Mouse (Mus musculus) limb, embryonic 15.5 days (tissue): Measurements from ENCODE around the gene Naa80. TPM values are rescaled to one million over a fixed set of nuclear protein-coding genes. Genes with fewer than 3 reads are reported as not detected.
A peak's percentile ranks its signal among the peaks of the same experiment; 100 is the strongest.

Source experiments
- ATAC-seq: fragments of 200-750 bp; cut with Nextera tagmentation; 2 replicates; pipeline ENCODE4 v1.8.0; 2017; ENCODE audit warnings: low read depth, moderate TSS enrichment; ENCODE audit not compliant: insufficient number of reproducible peaks, low FRiP score, low TSS enrichment
- H3K27ac ChIP-seq: fragments of 300-500 bp; sonication (generic); 2 replicates; pipeline ENCODE4 v1.5.1; 2015; ENCODE audit warnings: moderate library complexity, mild to moderate bottlenecking, inconsistent platforms
- H3K27me3 ChIP-seq: fragments of 300-500 bp; sonication (generic); 2 replicates; pipeline ENCODE4 v1.6.1; 2015; ENCODE audit warnings: inconsistent platforms
- H3K36me3 ChIP-seq: fragments of 300-500 bp; sonication (generic); 2 replicates; pipeline ENCODE4 v1.6.1; 2015; ENCODE audit warnings: inconsistent platforms
- H3K4me1 ChIP-seq: fragments of 300-500 bp; sonication (generic); 2 replicates; pipeline ENCODE4 v1.6.1; 2015; ENCODE audit warnings: inconsistent platforms
- H3K4me2 ChIP-seq: fragments of 300-500 bp; sonication (generic); 2 replicates; pipeline ENCODE4 v1.6.1; 2015; ENCODE audit warnings: mild to moderate bottlenecking, inconsistent platforms
- H3K4me3 ChIP-seq: fragments of 300-500 bp; sonication (generic); 2 replicates; pipeline ENCODE4 v1.5.1; 2015; ENCODE audit warnings: mild to moderate bottlenecking, inconsistent platforms
- H3K9ac ChIP-seq: fragments of 300-500 bp; sonication (generic); 2 replicates; pipeline ENCODE4 v1.6.1; 2015; ENCODE audit warnings: inconsistent platforms
- H3K9me3 ChIP-seq: fragments of 300-500 bp; sonication (generic); 2 replicates; pipeline ENCODE4 v1.6.1; 2016; ENCODE audit warnings: inconsistent platforms
- WGBS: fragments of 180-500 bp; shearing (Covaris S2); methylation state at CpG from one replicate; pipeline ENCODE4 v1.1.7; 2015; 5-methylcytosine and 5-hydroxymethylcytosine counted together
- polyA plus RNA-seq: library from polyadenylated mRNA; unstranded; fragments of >200 nt; fragmentation: Nextera tagmentation; extraction: Ambion mirVana; gene quantifications from 2 replicates; pipeline ENCODE4 v1.2.1, GENCODE M21; 2015

The Naa80 gene
- polyA plus RNA-seq, 1 experiment from 2014 or later = 17.6 TPM

GRCm38 (mm10) chr9:107577871-107578270 lies 816 bp upstream of the Naa80 start:
- no peak overlapping the region for H3K9ac ChIP-seq
- H3K27ac ChIP-seq = no peak overlapping the region
- H3K4me3 ChIP-seq = no peak overlapping the region
- no peaks in the 10 kb centered on the region for H3K27me3 ChIP-seq
- H3K4me1 ChIP-seq = peaks cover 55% of the 10 kb centered on the region
- H3K36me3 ChIP-seq = peaks cover 23% of the 10 kb centered on the region
- H3K9me3 ChIP-seq = no peaks in the 10 kb centered on the region
- ATAC-seq = no peak
- WGBS = 93% methylated on average over 10 of the region's 10 CpGs
- 0 out of 2 replicates have a peak overlapping the region, but pooled peaks have one; percentile 6 for H3K4me2 ChIP-seq

GRCm38 (mm10) chr9:107579023-107579900 lies 575 bp downstream of the Naa80 start:
- no peak overlapping the region for H3K9ac ChIP-seq
- H3K9me3 ChIP-seq = no peaks in the 10 kb centered on the region
- no peaks in the 10 kb centered on the region for H3K27me3 ChIP-seq
- peak overlapping the region; percentile 70; the same call in 1 of the 2 replicates for H3K4me2 ChIP-seq
- peak overlapping the region; percentile 96 for H3K27ac ChIP-seq
- 91% methylated on average over 14 of the region's 14 CpGs for WGBS
- H3K36me3 ChIP-seq = peaks cover 19% of the 10 kb centered on the region
- no peak overlapping the region for H3K4me3 ChIP-seq
- H3K4me1 ChIP-seq = peaks cover 55% of the 10 kb centered on the region
- no peak for ATAC-seq

- peak; percentile 73 for ATAC-seq
- peak within 1 kb of the TSS; percentile 96 for H3K27ac ChIP-seq
- no peaks in the 10 kb centered on the region for H3K9me3 ChIP-seq
- peaks cover 53% of the 10 kb centered on the region for H3K4me1 ChIP-seq
- H3K4me2 ChIP-seq = peak within 1 kb of the TSS; percentile 70
- H3K36me3 ChIP-seq = peaks cover 13% of the 10 kb centered on the region
- WGBS = under 1% methylated on average over 32 of the region's 32 CpGs
- H3K9ac ChIP-seq = peak within 1 kb of the TSS; percentile 47
- H3K4me3 ChIP-seq = peak within 1 kb of the TSS; percentile 60
- H3K27me3 ChIP-seq = no peaks in the 10 kb centered on the region
Measured at GRCm38 (mm10) chr9:107580501-107581317, 2.0 kb downstream of the Naa80 start, which contains the start of gene Hyal3. Gene Hyal3, plus strand, starts transcription at chr9:107580818.

GRCm38 (mm10) chr9:107581584-107581983 lies 2.9 kb downstream of the Naa80 start:
- ATAC-seq = no peak

GRCm38 (mm10) chr9:107582509-107583062 lies 3.9 kb downstream of the Naa80 start:
- H3K36me3 ChIP-seq = peaks cover 13% of the 10 kb centered on the region
- H3K27ac ChIP-seq = no peak overlapping the region
- no peak overlapping the region for H3K4me2 ChIP-seq
- H3K4me1 ChIP-seq = peaks cover 38% of the 10 kb centered on the region
- no peak overlapping the region for H3K9ac ChIP-seq
- 89% methylated on average over 7 of the region's 7 CpGs for WGBS
- ATAC-seq = no peak
- H3K9me3 ChIP-seq = no peaks in the 10 kb centered on the region
- no peaks in the 10 kb centered on the region for H3K27me3 ChIP-seq
- H3K4me3 ChIP-seq = no peak overlapping the region

More at GRCm38 (mm10) chr9:107581584-107581983, 2.9 kb downstream of the Naa80 start:
- H3K36me3 ChIP-seq = peaks cover 13% of the 10 kb centered on the region
- peak overlapping the region; percentile 70 for H3K4me2 ChIP-seq
- H3K27ac ChIP-seq = peak overlapping the region; percentile 96
- peaks cover 45% of the 10 kb centered on the region for H3K4me1 ChIP-seq
- H3K4me3 ChIP-seq = peak overlapping the region; percentile 60
- no peaks in the 10 kb centered on the region for H3K27me3 ChIP-seq
- peak overlapping the region; percentile 47; the same call in 1 of the 2 replicates for H3K9ac ChIP-seq
- H3K9me3 ChIP-seq = no peaks in the 10 kb centered on the region
- 64% methylated on average over 4 of the region's 4 CpGs for WGBS

- Histone ChIP-seq H3K4me3 (no peak overlapping the region), H3K4me2 (no peak overlapping the region), H3K36me3 (peaks cover 13% of the 10 kb centered on the region), H3K27me3 (no peaks in the 10 kb centered on the region), H3K9me3 (no peaks in the 10 kb centered on the region), H3K4me1 (peaks cover 38% of the 10 kb centered on the region), H3K27ac (no peak overlapping the region), H3K9ac (no peak overlapping the region)
- ATAC-seq = no peak
- WGBS = 93% methylated on average over 14 of the region's 14 CpGs
Measured at GRCm38 (mm10) chr9:107583174-107583573, 4.5 kb downstream of the Naa80 start.

GRCm38 (mm10) chr9:107586504-107586903 lies 7.8 kb downstream of the Naa80 start:
- Histone ChIP-seq H3K27me3 (no peaks in the 10 kb centered on the region), H3K4me2 (no peak overlapping the region), H3K9me3 (no peaks in the 10 kb centered on the region), H3K4me3 (no peak overlapping the region), H3K27ac (no peak overlapping the region), H3K36me3 (peaks cover 32% of the 10 kb centered on the region), H3K9ac (no peak overlapping the region), H3K4me1 (peaks cover 27% of the 10 kb centered on the region)
- no peak for ATAC-seq
- WGBS = 90% methylated on average over 5 of the region's 5 CpGs

- Histone ChIP-seq H3K36me3 (peaks cover 39% of the 10 kb centered on the region), H3K27me3 (no peaks in the 10 kb centered on the region), H3K4me2 (peak within 1 kb of the TSS; percentile 82), H3K9ac (peak within 1 kb of the TSS; percentile 57), H3K27ac (peak within 1 kb of the TSS; percentile 57), H3K4me3 (peak within 1 kb of the TSS; percentile 89), H3K9me3 (no peaks in the 10 kb centered on the region), H3K4me1 (peaks cover 20% of the 10 kb centered on the region)
- peak; percentile 97 for ATAC-seq
- WGBS = 13% methylated on average over 46 of the region's 46 CpGs
Measured at GRCm38 (mm10) chr9:107586974-107587832, 8.5 kb downstream of the Naa80 start, which contains the start of gene Ifrd2. Gene Ifrd2, plus strand, starts transcription at chr9:107587642.

- Histone ChIP-seq H3K4me1 (peaks cover 17% of the 10 kb centered on the region), H3K9me3 (no peaks in the 10 kb centered on the region), H3K9ac (peak overlapping the region; percentile 57), H3K36me3 (peaks cover 42% of the 10 kb centered on the region), H3K27ac (peak overlapping the region; percentile 57), H3K27me3 (no peaks in the 10 kb centered on the region), H3K4me3 (peak overlapping the region; percentile 89), H3K4me2 (peak overlapping the region; percentile 82)
- no peak for ATAC-seq
- WGBS = 2% methylated on average over 33 of the region's 33 CpGs
Measured at GRCm38 (mm10) chr9:107587833-107588639, 9.3 kb downstream of the Naa80 start.

- H3K9ac ChIP-seq = no peak overlapping the region
- no peak overlapping the region for H3K27ac ChIP-seq
- no peak for ATAC-seq
- no peak overlapping the region for H3K4me3 ChIP-seq
- H3K36me3 ChIP-seq = peaks cover 57% of the 10 kb centered on the region
- no peaks in the 10 kb centered on the region for H3K27me3 ChIP-seq
- no peak overlapping the region for H3K4me2 ChIP-seq
- 87% methylated on average over 25 of the region's 25 CpGs for WGBS
- no peaks in the 10 kb centered on the region for H3K9me3 ChIP-seq
- peaks cover 17% of the 10 kb centered on the region for H3K4me1 ChIP-seq
Measured at GRCm38 (mm10) chr9:107590058-107590772, 11.5 kb downstream of the Naa80 start.
